Mouse (Mus musculus) cortical plate, adult 2 months (tissue): ENCODE results near the gene Dennd4a.

ENCODE experiments used
- CTCF ChIP-seq: fragments of 200-500 bp; IDR thresholded peaks from 2 replicates; pipeline ENCODE4 v1.5.1; 2011; ENCODE audit warnings: mild to moderate bottlenecking, control low read depth, low read length; ENCODE audit not compliant: insufficient read depth; ENCODE audit errors: extremely low read depth
- POLR2A ChIP-seq: fragments of 200-500 bp; IDR thresholded peaks from 2 replicates; pipeline ENCODE4 v1.6.1; 2011; ENCODE audit warnings: mild to moderate bottlenecking, low read length, control low read depth; ENCODE audit not compliant: insufficient read depth; ENCODE audit errors: extremely low read depth

DNA sequence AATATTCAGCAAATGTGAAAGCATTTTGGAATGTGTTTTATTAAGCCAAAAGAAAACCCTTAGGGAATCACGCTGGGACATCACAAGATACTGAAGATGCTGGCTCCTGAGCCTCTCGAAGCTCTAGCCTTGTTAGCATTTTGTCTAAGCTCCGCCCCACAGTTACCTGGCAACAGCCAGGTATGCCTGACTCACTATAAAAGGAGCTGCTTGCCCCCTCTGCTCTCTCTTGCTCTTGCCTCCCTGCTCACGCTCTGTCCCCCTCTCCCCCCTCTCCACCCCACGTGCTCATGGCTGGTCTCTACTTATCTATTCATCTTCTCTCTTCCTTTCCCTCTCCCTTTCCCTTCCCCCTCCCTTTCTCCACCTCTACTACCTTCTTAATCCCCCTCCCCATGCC, 140.9 kb downstream of the Dennd4a start:
- TF ChIP-seq CTCF (no peak), POLR2A (no peak)
